Mouse (Mus musculus) bone marrow macrophage, adult 2 months (primary cell): ENCODE measurements at regions not wholly inside any gene's neighbourhood (a gene's known extent, or its start where the extent isn't known, plus 50 kb on each side); places are given as distances from the start of the nearest gene placed in this dataset.

Experiments
- CTCF ChIP-seq: IDR thresholded peaks from 2 replicates; pipeline ENCODE4 v1.5.1; 2012; ENCODE audit warnings: low read depth, mild to moderate bottlenecking, low read length, moderate library complexity
- POLR2A ChIP-seq: IDR thresholded peaks from 2 replicates; pipeline ENCODE4 v1.6.1; 2012; ENCODE audit warnings: mild to moderate bottlenecking, low read depth, low read length, borderline replicate concordance

GRCm38 (mm10) chr8:77814796-77815647 lies 90.8 kb upstream of the Ednra start:
- no peak for TF ChIP-seq CTCF
- no peak for TF ChIP-seq POLR2A
